Mouse (Mus musculus) left cerebral cortex, adult 9 months (tissue): ENCODE results near the gene 4930503B20Rik.

Experiments
- DNase-seq, 2 experiments: peaks; one replicate each; pipeline ENCODE4 v3.0.0; 2022; ENCODE audit warnings: low spot score in 2 of 2

The 4930503B20Rik gene

DNA sequence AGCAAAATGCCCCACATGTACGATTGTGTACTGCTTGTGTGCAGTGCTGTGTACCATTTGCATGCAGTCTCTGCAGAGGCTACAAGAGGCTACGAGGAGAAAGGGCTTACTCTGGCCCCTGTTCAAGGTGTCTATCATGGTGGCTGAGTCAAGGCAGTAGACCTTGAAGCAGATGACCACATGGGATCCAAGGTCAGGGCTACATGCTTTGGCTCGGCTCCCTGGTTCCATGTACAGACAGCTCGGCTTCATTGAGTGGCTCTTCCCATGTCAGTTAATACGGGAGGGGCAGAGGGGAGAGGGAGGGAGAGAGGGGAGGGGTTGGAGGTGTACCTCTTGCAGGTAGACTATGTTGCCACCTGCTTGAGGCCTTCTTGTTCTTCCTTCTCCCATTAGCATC is 1.3 kb upstream of the 4930503B20Rik start:
- DNase-seq = no peak

DNA sequence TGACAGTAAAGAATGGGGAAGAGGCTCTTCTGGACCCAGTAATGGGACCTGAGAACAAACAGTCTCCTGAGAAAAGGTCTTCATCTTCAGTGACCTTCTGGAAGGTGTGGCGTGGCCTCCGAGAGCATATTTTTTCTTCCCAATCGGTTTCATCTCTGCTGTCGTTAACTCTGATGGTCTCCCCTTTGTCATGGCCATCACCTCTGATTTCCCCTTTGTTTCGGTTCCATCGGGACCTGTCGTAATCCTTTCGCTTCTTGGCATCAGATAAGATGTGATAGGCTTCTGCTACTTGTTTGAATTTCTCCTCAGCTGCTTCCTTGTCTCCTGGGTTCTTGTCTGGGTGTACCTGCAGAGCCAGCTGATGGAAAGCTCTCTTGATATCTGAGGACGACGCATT is 401 bp downstream of the 4930503B20Rik start:
- no peak for DNase-seq

DNA sequence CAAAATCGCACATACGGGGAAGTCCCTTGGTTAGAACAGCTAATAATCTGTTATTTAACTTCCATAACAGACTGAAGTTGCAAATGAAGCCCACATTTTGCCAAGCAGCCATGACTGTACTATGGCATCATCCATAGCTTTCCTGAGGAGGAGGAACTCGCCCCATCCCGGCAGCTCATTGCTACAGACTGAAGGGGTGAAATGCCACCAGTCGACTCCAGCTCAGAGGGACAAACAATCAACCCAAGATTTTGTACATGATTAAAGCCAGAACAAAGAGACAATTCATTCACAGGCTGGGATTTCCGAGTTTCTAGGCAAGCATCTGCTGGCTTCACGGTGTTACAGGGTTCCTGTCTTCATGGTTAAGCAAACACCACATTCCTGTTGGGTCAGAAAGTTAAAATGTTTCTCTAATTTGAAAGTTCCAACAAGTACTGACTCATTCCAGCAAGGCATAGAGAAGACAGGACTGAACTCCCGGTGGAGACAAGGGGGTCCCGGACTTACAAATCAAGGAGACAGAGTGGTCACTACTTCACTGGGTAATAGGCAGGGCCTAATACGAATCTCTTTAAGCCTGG is 1.7 kb downstream of the 4930503B20Rik start:
- no peak for DNase-seq

DNA sequence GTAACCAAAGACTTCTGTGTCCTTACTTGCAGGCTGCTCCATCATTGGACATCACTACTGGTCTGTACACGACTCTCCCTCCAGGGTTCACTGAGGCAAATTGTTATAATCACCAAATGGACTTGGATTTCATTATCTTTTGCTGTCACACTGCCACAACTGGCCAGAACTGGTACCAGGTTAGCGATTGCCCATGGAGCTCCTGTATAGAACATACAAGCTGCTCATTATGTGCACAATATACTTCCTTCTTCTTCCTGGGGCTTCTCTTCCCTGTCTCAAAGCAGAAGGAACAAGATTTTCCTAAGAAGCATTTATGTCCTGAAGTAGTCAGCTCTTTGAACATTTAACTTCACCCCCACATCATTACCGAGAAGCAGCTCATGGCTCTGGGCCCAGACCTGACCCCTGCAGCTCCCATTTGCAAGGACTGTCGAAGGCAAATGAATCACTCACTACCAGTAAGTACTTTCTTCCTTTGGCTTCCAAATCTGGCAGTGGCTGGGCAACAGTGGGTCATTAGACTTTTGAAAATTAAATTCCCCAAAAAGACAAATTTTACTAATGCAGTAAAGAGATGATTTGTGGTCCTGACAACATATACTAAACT is 9.2 kb downstream of the 4930503B20Rik start:
- DNase-seq = no peak

DNA sequence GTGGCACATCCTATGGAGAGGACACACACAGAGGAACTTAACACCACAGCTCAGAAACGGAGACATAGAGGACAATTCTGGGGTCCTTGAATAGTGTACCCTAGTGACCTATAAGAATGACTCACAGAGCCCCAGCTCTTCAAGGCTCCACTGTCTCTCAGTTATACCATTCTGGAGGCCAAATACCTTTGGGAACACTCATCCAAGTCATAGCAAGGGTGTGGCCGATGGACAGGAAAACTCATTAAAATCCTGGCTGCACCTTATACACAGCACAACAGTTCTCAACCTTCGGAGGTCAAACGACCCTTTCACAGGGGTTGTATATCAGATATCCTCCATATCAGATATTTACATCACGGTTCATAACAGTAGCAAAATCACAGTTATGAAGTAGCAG is 18.6 kb downstream of the 4930503B20Rik start:
- no peak for DNase-seq

DNA sequence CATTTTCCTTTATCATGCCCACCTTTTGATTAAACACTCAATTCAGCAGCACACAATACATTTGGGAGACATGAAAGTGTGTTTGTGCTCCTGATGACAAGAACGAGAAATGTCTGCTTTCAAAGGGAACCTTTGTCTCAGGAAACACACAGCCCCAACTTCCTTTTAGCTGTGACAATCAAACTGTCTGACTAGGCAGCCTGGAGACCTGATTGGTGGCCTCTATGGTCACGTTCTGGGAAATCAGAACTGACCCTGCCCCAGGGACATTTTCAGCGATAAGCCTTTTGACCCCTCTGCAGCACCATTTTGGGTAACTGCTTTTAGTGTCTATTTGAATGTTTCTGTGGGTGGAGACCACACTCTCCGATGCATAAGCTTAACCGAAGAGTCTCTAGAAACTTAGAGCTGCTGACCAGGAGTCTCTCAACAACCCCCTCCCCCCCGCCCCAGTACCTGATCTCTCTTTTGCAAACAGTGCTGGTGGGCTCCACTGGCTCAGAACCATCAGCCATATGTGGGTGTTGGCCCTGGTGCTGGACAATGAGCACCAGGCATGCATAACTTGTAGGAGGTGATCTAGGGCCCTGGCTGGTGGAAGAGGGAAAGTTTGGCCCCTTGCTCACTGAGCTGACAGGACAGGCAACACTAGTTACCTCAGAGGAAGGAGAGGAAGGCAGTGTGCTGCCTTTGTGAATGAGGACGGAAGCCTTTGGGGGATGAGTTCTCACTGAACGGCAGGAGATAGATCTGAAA is 22.7 kb downstream of the 4930503B20Rik start:
- no peak for DNase-seq

DNA sequence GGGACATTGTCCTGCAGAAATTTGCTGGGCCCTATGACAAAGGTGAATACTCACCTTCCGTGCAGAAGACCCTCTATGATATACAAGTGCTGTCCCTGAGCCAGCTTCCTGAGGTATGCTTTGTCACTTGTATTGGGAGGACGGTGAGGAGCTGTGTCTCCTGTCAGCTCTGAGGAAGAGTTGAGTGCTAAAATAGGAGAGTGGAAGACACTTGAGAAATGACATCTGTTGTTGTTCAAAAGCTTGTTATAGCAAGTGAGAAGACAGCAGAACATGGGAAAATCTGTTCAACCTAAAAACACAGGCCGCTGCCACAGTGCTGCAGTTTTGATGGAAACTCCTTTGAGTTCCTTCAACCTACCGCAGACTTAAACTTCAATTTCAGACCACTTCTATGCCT is 25.4 kb downstream of the 4930503B20Rik start:
- DNase-seq = no peak

DNA sequence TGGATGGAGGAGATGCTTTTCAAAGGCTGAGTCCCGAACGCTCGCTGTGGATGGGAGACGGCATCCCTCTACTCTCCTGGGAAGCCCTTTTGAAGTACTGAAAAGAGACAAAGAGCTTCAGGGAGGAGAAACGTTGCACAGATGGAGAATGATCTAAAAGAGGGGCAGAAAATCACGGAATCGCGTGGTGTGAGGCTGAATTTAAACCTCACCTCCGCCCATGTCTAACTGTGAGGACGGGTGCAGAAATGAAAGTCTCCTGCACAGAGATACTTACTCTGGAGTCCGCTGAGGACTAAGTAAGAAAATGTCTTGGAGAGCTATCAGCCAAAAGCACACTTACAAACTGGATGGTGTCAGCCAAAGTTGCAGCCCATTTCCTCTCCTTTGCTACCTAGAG is 29.2 kb downstream of the 4930503B20Rik start:
- DNase-seq = peak in 1 of 2 experiments; percentile 64

DNA sequence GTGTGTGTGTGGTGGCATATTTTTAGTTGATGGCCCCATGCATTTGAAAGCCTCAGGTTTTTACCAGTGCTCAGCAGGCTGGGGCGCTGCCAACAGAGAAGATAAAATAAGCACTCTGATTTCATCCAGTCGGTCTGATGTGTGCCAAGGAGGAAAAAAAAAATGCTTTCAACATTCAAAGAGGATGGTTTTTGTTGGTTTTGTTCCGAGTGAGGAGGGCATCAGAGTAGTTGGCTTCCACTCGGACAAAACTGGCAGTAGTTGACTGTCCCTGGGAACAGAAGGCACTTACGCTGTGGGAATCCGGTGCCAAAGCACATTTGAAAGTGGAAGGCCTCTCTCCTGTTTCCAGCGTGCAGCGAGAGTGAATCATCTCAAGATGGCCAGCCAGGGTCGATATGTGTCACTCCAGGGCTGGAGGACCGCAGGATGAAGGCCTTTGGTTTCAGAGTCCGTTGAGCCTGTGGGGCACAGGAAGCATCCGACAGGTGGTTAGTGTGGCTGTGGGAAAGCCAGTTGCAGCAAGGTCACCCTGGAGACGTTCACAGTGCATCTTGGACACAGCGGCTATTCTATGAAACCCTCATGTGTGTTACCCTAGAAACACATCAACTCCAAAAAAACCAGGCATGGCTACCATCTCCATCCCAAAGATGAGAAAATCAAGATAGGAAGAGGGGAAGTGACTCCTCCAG is 30.4 kb downstream of the 4930503B20Rik start:
- peak; percentile 65 to 91 for DNase-seq

DNA sequence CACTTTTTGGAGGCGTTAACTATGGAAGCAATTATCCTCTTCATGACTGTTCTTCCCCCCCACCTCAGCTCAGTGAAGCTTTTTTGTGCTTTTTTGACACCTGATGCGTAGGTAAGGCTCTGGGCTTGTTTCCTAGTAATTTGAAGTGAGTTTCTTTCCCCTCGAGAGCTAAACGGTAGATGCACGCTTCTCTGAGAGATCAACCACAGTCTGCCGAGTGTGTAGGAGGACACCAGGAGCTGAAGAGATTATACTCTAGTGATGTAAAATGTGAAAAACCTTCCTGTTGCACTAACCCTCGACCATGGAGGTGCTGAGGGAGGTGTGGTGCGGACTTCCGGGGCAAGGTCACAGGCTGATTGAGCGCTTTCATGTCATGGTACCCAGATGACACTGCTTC is 31.0 kb downstream of the 4930503B20Rik start:
- DNase-seq = peak; percentile 75 to 77

DNA sequence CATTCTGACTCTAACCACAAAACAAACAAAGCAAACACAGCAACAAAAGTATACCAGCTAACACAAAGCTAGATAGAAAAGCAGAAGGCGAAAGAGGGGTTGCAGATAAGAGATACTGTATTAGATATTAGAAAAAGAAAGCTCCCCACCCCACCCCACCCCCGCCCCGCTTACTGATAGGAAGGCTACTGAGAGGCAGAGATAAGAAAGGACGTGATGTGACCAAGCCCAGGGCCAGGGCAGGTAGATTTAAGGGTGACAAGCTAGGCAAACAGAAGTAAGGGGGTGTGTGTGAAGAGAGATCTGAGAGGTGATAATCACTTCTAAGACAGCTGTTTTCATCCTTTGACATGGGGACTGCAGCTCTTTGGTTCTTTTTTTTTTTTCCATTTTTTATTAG is 32.8 kb downstream of the 4930503B20Rik start:
- DNase-seq = no peak

DNA sequence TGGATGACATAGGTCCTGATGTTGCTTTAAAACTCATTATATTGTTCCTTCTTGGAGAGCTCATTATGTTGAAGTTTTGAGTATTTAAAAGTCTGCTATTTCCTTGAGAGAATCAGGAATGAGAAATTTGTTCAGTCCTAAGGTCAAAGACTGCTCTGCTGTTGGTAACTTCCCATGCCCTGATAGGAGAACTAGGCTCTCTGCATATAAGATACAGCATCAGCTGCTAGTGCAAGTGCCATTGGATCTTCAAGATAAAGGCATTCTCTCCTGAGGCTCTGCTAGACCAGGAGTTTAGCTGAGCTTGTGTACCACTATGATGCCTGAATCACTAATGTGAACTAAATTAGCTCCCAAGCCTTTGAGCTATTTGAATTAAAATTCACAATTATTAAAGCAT is 33.2 kb downstream of the 4930503B20Rik start:
- no peak for DNase-seq

DNA sequence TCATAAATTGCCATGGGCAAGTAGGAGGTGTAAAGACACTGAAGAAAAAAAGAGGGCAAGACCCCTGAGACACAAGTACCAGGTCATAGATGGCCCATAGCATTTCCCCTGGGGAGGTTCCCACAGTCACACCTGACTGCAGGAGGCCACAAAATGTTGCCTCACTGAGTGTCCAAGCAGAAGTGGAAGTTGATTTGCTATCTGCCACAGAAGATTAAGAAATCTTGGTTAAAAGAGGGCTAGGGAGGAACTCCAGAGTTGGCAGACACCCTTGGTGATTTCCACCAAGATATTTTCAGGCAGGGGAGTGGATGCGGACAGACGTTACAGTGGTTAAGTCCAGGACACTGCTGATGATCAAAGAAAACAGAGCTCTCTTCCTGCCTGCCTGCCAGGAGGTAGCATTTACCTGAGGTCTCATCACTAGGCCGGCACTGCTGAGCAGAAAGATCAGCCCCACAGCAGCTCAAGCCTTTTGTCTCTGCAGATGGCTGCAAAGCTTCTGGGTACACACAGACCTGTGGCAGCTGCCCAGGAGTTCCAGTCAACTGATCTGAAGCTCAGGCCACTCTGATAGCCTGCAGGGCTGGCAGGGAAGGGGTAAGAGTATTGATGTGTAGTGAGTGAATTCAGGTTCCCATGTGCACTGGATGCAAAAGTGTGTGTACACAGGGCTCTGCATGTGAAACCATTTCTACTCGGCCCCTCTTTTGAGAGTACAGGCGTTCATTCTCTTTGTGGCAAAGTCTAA is 34.4 kb downstream of the 4930503B20Rik start:
- no peak for DNase-seq

DNA sequence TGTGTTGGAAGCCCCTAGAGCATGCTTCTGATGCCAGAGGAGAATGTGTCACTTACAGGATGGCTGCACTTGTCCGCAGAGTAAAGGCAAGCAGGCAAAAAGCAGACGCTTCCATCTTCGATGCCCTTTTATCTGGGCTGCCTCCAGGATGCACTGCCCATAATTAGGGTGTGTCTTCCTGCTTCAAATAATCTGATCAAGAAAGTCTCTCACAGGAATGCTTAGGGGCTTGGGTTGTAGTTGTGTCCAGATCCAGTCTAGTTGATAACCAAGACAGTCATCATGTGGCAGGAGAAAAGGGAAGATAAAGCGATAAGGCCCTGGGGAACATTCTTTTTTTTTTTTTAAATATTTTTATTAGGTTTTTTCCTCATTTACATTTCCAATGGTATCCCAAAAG is 35.6 kb downstream of the 4930503B20Rik start, which contains the start of gene Dnase2b:
TSS of gene Dnase2b (minus strand) at position 101 of the 400 bp plus-strand sequence.
- DNase-seq = no peak

DNA sequence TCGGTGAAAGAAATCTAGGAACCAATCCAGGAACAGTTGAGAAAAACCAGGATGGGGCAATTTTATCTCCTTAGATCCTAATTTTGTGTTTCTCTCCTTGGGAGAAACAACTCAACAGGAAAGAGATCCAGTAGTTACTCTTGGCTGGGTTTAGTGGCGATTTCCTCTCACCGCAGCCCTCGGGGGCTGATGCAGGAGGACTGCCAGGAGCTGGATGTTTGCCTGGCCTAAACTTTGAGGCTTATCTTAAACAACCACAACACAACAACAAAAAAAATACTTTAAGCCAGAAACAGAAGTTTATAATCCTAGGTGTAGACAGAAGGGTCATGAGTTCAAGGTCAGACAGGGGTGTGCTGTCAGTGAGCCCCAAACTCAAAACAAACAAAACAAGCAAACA is 39.3 kb downstream of the 4930503B20Rik start:
- no peak for DNase-seq

DNA sequence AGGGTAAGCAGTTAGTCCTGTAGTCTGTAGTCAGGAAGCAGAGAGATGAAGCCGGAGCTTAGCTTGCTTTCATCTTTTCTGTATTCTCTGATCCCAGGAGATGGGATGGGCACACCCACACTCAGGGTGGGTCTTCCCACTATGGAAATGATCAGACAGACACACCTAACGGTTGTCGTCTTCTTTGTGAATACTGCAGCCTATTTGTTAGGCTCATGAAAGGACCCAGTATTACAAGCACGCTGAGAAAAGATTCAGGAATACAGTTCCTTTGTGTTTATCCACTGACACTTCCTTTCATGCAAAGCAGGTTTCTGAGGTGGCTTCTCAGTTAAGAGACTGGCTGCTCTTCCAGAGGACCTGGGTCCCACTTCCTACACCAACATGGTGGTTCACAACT is 39.9 kb downstream of the 4930503B20Rik start:
- no peak for DNase-seq

DNA sequence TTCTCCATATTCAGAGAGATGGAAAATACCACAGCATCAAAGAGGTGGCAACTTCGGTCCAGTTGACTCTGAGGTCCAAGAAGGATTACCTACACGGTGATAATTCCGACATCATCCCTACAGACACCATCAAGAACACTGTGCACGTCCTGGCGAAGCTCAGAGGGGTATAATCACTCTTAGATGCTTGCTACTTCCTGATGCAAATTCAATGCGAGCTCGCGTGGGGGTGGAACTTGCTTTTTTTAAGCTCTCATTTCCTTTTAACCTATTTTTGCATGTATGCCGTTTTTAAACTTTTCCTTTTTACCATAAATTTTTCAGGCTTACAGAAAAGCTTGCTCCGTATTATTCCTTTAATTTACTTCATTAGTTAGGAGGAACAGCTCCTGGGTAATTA is 40.8 kb downstream of the 4930503B20Rik start:
- DNase-seq = peak in 1 of 2 experiments; percentile 63

DNA sequence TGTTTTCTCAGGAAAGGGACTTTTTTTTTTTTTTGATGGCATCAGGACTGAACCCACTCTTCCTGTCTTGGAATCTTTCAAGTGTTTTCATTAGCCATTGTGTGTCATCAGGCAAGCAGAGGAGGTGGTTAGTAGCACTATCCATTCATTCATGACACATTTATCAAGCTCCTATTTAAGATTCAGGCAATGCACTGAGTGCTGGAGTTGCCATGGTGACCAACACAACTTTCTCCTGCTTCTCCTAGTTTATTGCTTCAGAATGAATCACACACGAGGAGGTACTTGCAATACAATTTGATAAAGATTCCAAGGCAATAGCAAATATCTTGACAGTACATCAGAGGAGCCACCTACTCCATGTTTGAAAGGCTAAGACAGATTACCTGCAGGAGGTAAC is 43.7 kb downstream of the 4930503B20Rik start:
- peak; percentile 67 to 79 for DNase-seq

DNA sequence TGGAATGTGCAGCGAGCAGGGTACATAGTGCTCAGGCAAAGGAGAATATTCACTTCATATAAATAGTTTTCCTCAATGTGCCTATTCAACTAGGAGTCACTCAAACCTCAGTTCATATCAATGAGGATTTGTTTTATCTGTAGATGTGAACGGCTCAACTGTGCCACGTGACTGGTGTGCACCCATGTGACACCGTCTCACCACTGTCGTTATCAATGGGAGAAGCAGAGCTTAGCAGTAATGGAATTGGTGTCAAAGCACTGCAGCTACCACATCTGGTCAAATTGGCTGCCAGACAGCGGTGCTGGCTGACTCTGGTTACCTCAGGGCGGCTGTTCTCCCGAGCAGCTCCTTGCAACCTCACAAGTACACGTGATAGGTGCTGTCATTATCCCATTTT is 46.5 kb downstream of the 4930503B20Rik start:
- no peak for DNase-seq

DNA sequence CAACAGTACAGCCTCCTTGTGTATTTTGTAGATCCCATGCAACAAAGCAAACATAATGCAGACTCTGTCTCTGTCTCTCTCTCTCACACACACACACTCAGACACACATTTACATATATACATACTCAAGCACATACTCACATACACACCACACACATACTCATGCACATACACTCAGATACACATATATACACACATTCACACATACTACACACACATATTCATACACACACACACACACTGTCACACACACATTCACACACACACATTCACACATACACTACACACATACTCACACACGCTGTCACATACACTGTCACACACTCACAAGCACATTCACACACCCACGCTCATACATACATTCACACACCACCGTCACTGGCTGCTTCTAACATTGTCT is 48.6 kb downstream of the 4930503B20Rik start:
- no peak for DNase-seq

DNA sequence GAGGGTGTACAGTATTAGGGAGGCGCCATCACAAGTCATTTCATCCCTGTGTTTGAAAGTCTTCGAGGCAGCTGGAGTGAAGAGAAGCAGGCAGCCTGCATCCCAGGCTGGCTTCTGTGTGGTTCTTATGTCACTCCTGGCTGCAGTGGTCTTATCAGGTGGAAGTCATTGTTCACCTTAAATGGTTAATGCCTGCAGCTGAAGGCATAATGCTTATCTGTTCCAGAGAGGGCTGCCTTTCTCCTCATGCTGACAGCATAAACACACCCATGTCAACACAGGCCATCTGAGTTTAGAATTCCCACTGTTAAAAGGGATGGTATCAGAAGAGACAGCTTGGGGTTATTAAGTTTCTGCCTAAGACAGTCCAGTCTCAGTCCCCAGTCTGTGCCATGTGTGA is 49.9 kb downstream of the 4930503B20Rik start:
- DNase-seq = no peak
